Mouse (Mus musculus) neural tube, embryonic 15.5 days (tissue): ENCODE measurements at regions not wholly inside any gene's neighbourhood (a gene's known extent, or its start where the extent isn't known, plus 50 kb on each side); places are given as distances from the start of the nearest gene placed in this dataset.

Experiments used
- ATAC-seq: fragments of 200-750 bp; cut with Nextera tagmentation; 2 replicates; pipeline ENCODE4 v1.8.0; 2017; ENCODE audit warnings: mild to moderate bottlenecking, moderate TSS enrichment, moderate library complexity; ENCODE audit not compliant: low FRiP score
- H3K27ac ChIP-seq: fragments of 300-500 bp; sonication (generic); replicated peaks from 2 replicates; pipeline ENCODE4 v1.5.1; 2015; ENCODE audit warnings: mild to moderate bottlenecking, inconsistent platforms
- H3K27me3 ChIP-seq: fragments of 300-500 bp; sonication (generic); replicated peaks from 2 replicates; pipeline ENCODE4 v1.6.1; 2015; ENCODE audit warnings: inconsistent platforms
- H3K36me3 ChIP-seq: fragments of 300-500 bp; sonication (generic); 2 replicates; pipeline ENCODE4 v1.6.1; 2015; ENCODE audit warnings: inconsistent platforms
- H3K4me1 ChIP-seq: fragments of 300-500 bp; sonication (generic); 2 replicates; pipeline ENCODE4 v1.6.1; 2015; ENCODE audit warnings: inconsistent platforms
- H3K4me2 ChIP-seq: fragments of 300-500 bp; sonication (generic); 2 replicates; pipeline ENCODE4 v1.6.1; 2015; ENCODE audit warnings: inconsistent platforms, mild to moderate bottlenecking, moderate library complexity
- H3K4me3 ChIP-seq: fragments of 300-500 bp; sonication (generic); replicated peaks from 2 replicates; pipeline ENCODE4 v1.5.1; 2015; ENCODE audit warnings: mild to moderate bottlenecking, inconsistent platforms
- H3K9ac ChIP-seq: fragments of 300-500 bp; sonication (generic); replicated peaks from 2 replicates; pipeline ENCODE4 v1.6.1; 2015; ENCODE audit warnings: mild to moderate bottlenecking, inconsistent platforms
- H3K9me3 ChIP-seq: fragments of 300-500 bp; sonication (generic); replicated peaks from 2 replicates; pipeline ENCODE4 v1.6.1; 2016; ENCODE audit warnings: inconsistent platforms
- WGBS: fragments of 180-500 bp; shearing (Covaris S2); methylation state at CpG from one replicate; pipeline ENCODE4 v1.1.7; 2015; ENCODE audit warnings: mixed read lengths; 5-methylcytosine and 5-hydroxymethylcytosine counted together

- Histone ChIP-seq H3K4me1 (no peaks in the 10 kb centered on the region), H3K9ac (no peak overlapping the region), H3K27ac (no peak overlapping the region), H3K36me3 (no peaks in the 10 kb centered on the region), H3K27me3 (no peaks in the 10 kb centered on the region), H3K9me3 (no peaks in the 10 kb centered on the region), H3K4me3 (no peak overlapping the region), H3K4me2 (no peak overlapping the region)
- no peak for ATAC-seq
- 61% methylated on average over 6 of the region's 6 CpGs for WGBS
Observed at GRCm38 (mm10) chr13:16769848-16770422, 758.3 kb downstream of the Inhba start.

GRCm38 (mm10) chr13:16771845-16772244 lies 760.2 kb downstream of the Inhba start:
- Histone ChIP-seq H3K9ac (no peak overlapping the region), H3K27me3 (no peaks in the 10 kb centered on the region), H3K9me3 (no peaks in the 10 kb centered on the region), H3K4me3 (no peak overlapping the region), H3K36me3 (no peaks in the 10 kb centered on the region), H3K4me2 (no peak overlapping the region), H3K4me1 (no peaks in the 10 kb centered on the region), H3K27ac (no peak overlapping the region)
- WGBS: 89% methylated on average over 4 of the region's 4 CpGs
- ATAC-seq: no peak

GRCm38 (mm10) chr13:16805560-16805959 lies 793.9 kb downstream of the Inhba start:
- 64% methylated on average over 3 of the region's 3 CpGs for WGBS
- H3K4me1 ChIP-seq: no peaks in the 10 kb centered on the region
- H3K36me3 ChIP-seq: no peaks in the 10 kb centered on the region
- no peak overlapping the region for H3K27ac ChIP-seq
- H3K4me3 ChIP-seq: no peak overlapping the region
- H3K9me3 ChIP-seq: no peaks in the 10 kb centered on the region
- no peak overlapping the region for H3K4me2 ChIP-seq
- no peak overlapping the region for H3K9ac ChIP-seq
- no peaks in the 10 kb centered on the region for H3K27me3 ChIP-seq
- no peak for ATAC-seq
